Mouse (Mus musculus) bone marrow, adult 2 months (tissue): Measurements from ENCODE around the gene Ifna4. TPM values are rescaled to one million over a fixed set of nuclear protein-coding genes. Genes with fewer than 3 reads are reported as not detected.
A peak's percentile ranks its signal among the peaks of the same experiment; 100 is the strongest.

Experiments used
- H3K27ac ChIP-seq: fragments of 200-500 bp; 2 replicates; pipeline ENCODE4 v1.5.1; 2012; ENCODE audit warnings: low read depth, mild to moderate bottlenecking, control low read depth, inconsistent platforms, low read length; ENCODE audit not compliant: control insufficient read depth, poor library complexity, insufficient read depth
- H3K4me1 ChIP-seq: fragments of 200-500 bp; 2 replicates; pipeline ENCODE4 v1.6.1; 2011; ENCODE audit warnings: low read length; ENCODE audit not compliant: control insufficient read depth, insufficient read depth
- H3K4me3 ChIP-seq: fragments of 200-500 bp; replicated peaks from 2 replicates; pipeline ENCODE3; 2011; ENCODE audit warnings: mild to moderate bottlenecking, low read depth, low read length, control low read depth; ENCODE audit not compliant: control insufficient read depth
- CTCF ChIP-seq: fragments of 200-500 bp; IDR thresholded peaks from 2 replicates; pipeline ENCODE4 v1.5.1; 2011; ENCODE audit warnings: low read length, control low read depth; ENCODE audit not compliant: control insufficient read depth, insufficient read depth
- POLR2A ChIP-seq: fragments of 200-500 bp; IDR thresholded peaks from 2 replicates; pipeline ENCODE4 v1.6.1; 2011; ENCODE audit warnings: low read depth, mild to moderate bottlenecking, control low read depth, low read length, borderline replicate concordance; ENCODE audit not compliant: control insufficient read depth
- WGBS: fragments of 180-500 bp; shearing (Covaris S2); methylation state at CpG from one replicate; pipeline ENCODE4 v1.1.7; 2018; 5-methylcytosine and 5-hydroxymethylcytosine counted together
- polyA plus RNA-seq: library from polyadenylated mRNA; stranded (reverse); fragments of >200 nt; gene quantifications from 2 replicates; pipeline ENCODE4 v1.2.4, GENCODE M21; 2011; ENCODE audit warnings: low replicate concordance; ENCODE audit not compliant: missing spikeins, insufficient read depth, insufficient read length

Gene Ifna4
- polyA plus RNA-seq, 1 experiment: not detected

GRCm38 (mm10) chr4:88859214-88859613 is 17.6 kb downstream of the Ifna4 start:
- TF ChIP-seq CTCF (no peak), POLR2A (no peak)
- H3K4me1 ChIP-seq: no peaks in the 10 kb centered on the region; the same call in 1 of the 2 replicates
- no peak overlapping the region for H3K4me3 ChIP-seq

GRCm38 (mm10) chr4:88863309-88863708 is 21.6 kb downstream of the Ifna4 start:
- WGBS: 29% methylated on average over 7 of the region's 7 CpGs
- peaks cover 1% of the 10 kb centered on the region; the same call in 1 of the 2 replicates for H3K4me1 ChIP-seq
- TF ChIP-seq POLR2A: no peak
- no peak for TF ChIP-seq CTCF
- H3K4me3 ChIP-seq: no peak overlapping the region
- H3K27ac ChIP-seq: no peak overlapping the region

More at GRCm38 (mm10) chr4:88859214-88859613, 17.6 kb downstream of the Ifna4 start:
- no peak overlapping the region for H3K27ac ChIP-seq

DNA sequence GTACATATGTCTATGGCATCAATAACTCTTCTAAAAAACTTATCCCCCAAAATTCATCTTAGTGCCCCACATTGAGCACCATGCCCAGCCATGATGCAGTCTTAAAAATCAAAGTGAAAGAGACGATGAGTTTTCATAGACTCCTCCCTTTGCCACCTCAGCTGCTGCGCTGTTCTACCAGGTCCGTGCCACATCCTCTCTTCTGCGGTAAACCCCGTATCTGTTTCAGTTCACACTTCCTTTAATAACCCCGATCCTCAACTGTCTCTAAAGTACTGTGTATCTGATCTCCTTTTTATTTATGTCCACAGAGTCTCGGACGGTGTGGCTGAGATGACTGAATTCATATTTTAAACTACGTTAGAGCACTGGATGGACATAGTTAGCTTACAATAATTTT is 22.9 kb downstream of the Ifna4 start:
- peak overlapping the region; percentile 22; the same call in 1 of the 2 replicates for H3K27ac ChIP-seq
- H3K4me3 ChIP-seq: peak overlapping the region; percentile 42
- peaks cover 1% of the 10 kb centered on the region; the same call in 1 of the 2 replicates for H3K4me1 ChIP-seq
- 2% methylated on average over 9 of the region's 9 CpGs for WGBS
- TF ChIP-seq POLR2A: no peak
- TF ChIP-seq CTCF: no peak

GRCm38 (mm10) chr4:88865011-88865569 is 23.4 kb downstream of the Ifna4 start:
- no peak for TF ChIP-seq POLR2A
- no peak for TF ChIP-seq CTCF
- peak overlapping the region; percentile 76 for H3K27ac ChIP-seq
- peaks cover 1% of the 10 kb centered on the region; the same call in 1 of the 2 replicates for H3K4me1 ChIP-seq
- peak overlapping the region; percentile 3 for H3K4me3 ChIP-seq
- WGBS: 2% methylated on average over 6 of the region's 6 CpGs

GRCm38 (mm10) chr4:88867366-88867925 is 25.8 kb downstream of the Ifna4 start:
- no peak overlapping the region for H3K27ac ChIP-seq
- WGBS: 2% methylated on average over 8 of the region's 8 CpGs
- peak; percentile 99 for TF ChIP-seq CTCF
- TF ChIP-seq POLR2A: no peak
- H3K4me3 ChIP-seq: no peak overlapping the region
- H3K4me1 ChIP-seq: peaks cover 1% of the 10 kb centered on the region; the same call in 1 of the 2 replicates

GRCm38 (mm10) chr4:88867926-88868911 is 26.6 kb downstream of the Ifna4 start:
- peaks cover 1% of the 10 kb centered on the region; the same call in 1 of the 2 replicates for H3K4me1 ChIP-seq
- H3K27ac ChIP-seq: peak overlapping the region; percentile 41
- 6% methylated on average over 31 of the region's 31 CpGs for WGBS
- TF ChIP-seq POLR2A (no peak), CTCF (no peak)
- H3K4me3 ChIP-seq: peak overlapping the region; percentile 78

DNA sequence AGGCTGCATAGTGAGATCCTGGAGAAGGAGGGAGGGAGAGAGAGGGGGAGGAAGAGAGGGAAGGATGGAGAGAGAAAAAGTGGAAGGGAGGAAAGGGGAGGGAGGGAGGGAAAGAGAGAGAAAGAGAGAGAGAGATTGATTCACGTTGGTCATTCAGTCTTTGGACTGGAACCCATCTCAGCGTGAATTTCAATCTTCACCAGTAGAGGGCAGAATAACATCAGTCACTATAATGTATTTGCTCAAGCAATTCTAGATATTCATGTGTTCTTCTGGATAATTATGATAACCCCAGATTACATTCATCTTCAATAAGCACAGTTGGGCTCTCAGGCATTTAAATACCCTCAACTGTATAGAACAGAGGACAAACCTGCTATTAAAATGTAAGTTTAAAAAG is 31.0 kb downstream of the Ifna4 start:
- TF ChIP-seq CTCF: no peak
- no peak for TF ChIP-seq POLR2A
- WGBS: 0% methylated on average over 2 of the region's 2 CpGs
- H3K4me3 ChIP-seq: no peak overlapping the region
- no peaks in the 10 kb centered on the region for H3K4me1 ChIP-seq
- no peak overlapping the region for H3K27ac ChIP-seq
